Mouse (Mus musculus) lung, postnatal 10 days (tissue): ENCODE data around the gene Vmn2r94.

Source experiments
- DNase-seq: peaks from one replicate; pipeline ENCODE4 v3.0.0; 2021

Gene Vmn2r94

GRCm38 (mm10) chr17:18277656-18278055 lies at the start of gene Vmn2r94:
Gene Vmn2r94 (minus strand): TSS chr17:18277756.
- DNase-seq: no peak

DNA sequence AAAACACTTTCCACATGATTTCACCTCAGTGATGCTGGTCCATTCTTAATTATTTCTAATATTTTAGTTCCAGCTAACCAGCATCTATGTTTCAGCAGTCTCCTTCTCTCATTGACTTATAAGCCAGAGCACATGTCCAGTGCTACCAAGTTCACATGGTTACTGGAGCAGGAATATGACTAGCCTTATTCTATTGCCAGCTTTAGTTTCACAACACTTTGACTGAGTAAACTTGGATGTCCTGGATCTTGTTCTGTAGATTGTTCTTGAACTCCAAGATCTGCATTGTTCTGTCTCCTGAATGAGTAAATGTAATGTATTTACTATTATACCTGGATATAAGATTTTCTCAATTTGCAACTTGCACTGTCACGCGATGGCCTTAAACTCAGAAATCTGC lies 45.5 kb upstream of the Vmn2r94 start:
- DNase-seq: no peak

- DNase-seq: no peak
Observed at GRCm38 (mm10) chr17:18297799-18298198, 20.2 kb upstream of the Vmn2r94 start, which contains the start of gene Vmn2r93. Gene Vmn2r93 (plus strand): TSS chr17:18298099.

- DNase-seq: no peak
Observed at GRCm38 (mm10) chr17:18236931-18237330, 40.6 kb downstream of the Vmn2r94 start.

- no peak for DNase-seq
Observed at GRCm38 (mm10) chr17:18231996-18232395, 45.6 kb downstream of the Vmn2r94 start.

GRCm38 (mm10) chr17:18221300-18221699 lies 56.3 kb downstream of the Vmn2r94 start:
- DNase-seq: no peak
